Mouse (Mus musculus) embryonic facial prominence, embryonic 14.5 days (tissue): ENCODE measurements around the gene Mertk. TPM values are rescaled to one million over a fixed set of nuclear protein-coding genes. Genes with fewer than 3 reads are reported as not detected.

Source experiments
- ATAC-seq: fragments of 200-750 bp; cut with Nextera tagmentation; 2 replicates; pipeline ENCODE4 v1.8.0; 2017; ENCODE audit warnings: low read depth, moderate number of reproducible peaks, moderate TSS enrichment
- DNase-seq: peaks from one replicate; pipeline ENCODE4 v3.0.0-alpha.2; 2015; ENCODE audit warnings: low spot score
- H3K27ac ChIP-seq: fragments of 300-500 bp; sonication (generic); replicated peaks from 2 replicates; pipeline ENCODE4 v1.5.1; 2014; ENCODE audit warnings: low read depth, mild to moderate bottlenecking, low read length, moderate library complexity
- H3K27me3 ChIP-seq: fragments of 300-500 bp; sonication (generic); replicated peaks from 2 replicates; pipeline ENCODE4 v1.6.1; 2014; ENCODE audit warnings: low read length; ENCODE audit not compliant: control insufficient read depth, insufficient read depth
- H3K36me3 ChIP-seq: fragments of 300-500 bp; sonication (generic); 2 replicates; pipeline ENCODE4 v1.6.1; 2014; ENCODE audit warnings: low read length, mixed read lengths; ENCODE audit not compliant: control insufficient read depth, insufficient read depth
- H3K4me1 ChIP-seq: fragments of 300-500 bp; sonication (generic); 2 replicates; pipeline ENCODE4 v1.6.1; 2014; ENCODE audit warnings: antibody characterized with exemption, low read length; ENCODE audit not compliant: control insufficient read depth, insufficient read depth
- H3K4me2 ChIP-seq: fragments of 300-500 bp; sonication (generic); 2 replicates; pipeline ENCODE4 v1.6.1; 2014; ENCODE audit warnings: low read depth, mild to moderate bottlenecking, low read length, moderate library complexity, mixed read lengths
- H3K4me3 ChIP-seq: fragments of 300-500 bp; sonication (generic); 2 replicates; pipeline ENCODE4 v1.5.1; 2014; ENCODE audit warnings: low read depth, mild to moderate bottlenecking, low read length
- H3K9ac ChIP-seq: fragments of 300-500 bp; sonication (generic); 2 replicates; pipeline ENCODE4 v1.6.1; 2014; ENCODE audit warnings: low read depth, mild to moderate bottlenecking, low read length, moderate library complexity, mixed read lengths
- H3K9me3 ChIP-seq: fragments of 300-500 bp; sonication (generic); 2 replicates; pipeline ENCODE4 v1.6.1; 2016; ENCODE audit warnings: low read length; ENCODE audit not compliant: control insufficient read depth
- WGBS: fragments of 180-500 bp; shearing (Covaris S2); extraction: QIAGEN DNeasy Blood & Tissue Kit; methylation state at CpG from one replicate; pipeline ENCODE4 v1.1.7; 2014; 5-methylcytosine and 5-hydroxymethylcytosine counted together
- polyA plus RNA-seq: library from polyadenylated mRNA; unstranded; fragments of >200 nt; fragmentation: Nextera tagmentation; extraction: Ambion mirVana; gene quantifications from 2 replicates; pipeline ENCODE4 v1.2.1, GENCODE M21; 2014

Mertk gene
- polyA plus RNA-seq, 1 experiment from 2014 or later, result 9.6 TPM

DNA sequence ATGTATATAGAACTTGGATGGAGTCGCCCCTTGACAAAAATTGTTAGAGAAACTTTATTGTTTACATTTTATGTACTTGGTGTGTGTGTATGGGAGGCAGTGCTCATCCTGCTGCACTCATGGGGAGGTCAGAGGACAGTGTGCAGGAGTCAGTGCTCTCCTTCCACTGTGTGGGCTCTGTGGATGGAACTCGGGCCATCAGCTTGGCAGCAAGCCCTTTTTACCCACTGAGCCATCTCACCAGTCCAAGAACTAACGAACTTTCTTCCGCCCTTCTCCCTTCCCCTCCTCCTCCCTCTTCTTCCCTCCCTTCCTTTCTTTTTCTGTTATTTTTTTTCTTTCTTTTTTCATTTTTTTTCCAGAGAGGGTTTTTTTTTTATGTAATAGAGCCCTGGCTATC, 29.3 kb downstream of the Mertk start:
- no peak overlapping the region for H3K27ac ChIP-seq
- H3K36me3 ChIP-seq, result peaks cover 21% of the 10 kb centered on the region; the same call in 1 of the 2 replicates
- no peaks in the 10 kb centered on the region for H3K9me3 ChIP-seq
- 76% methylated on average over 4 of the region's 4 CpGs for WGBS
- no peak for ATAC-seq
- H3K9ac ChIP-seq, result no peak overlapping the region
- H3K4me3 ChIP-seq, result no peak overlapping the region
- DNase-seq, result no peak
- H3K4me1 ChIP-seq, result no peaks in the 10 kb centered on the region
- H3K4me2 ChIP-seq, result no peak overlapping the region
- H3K27me3 ChIP-seq, result no peaks in the 10 kb centered on the region

DNA sequence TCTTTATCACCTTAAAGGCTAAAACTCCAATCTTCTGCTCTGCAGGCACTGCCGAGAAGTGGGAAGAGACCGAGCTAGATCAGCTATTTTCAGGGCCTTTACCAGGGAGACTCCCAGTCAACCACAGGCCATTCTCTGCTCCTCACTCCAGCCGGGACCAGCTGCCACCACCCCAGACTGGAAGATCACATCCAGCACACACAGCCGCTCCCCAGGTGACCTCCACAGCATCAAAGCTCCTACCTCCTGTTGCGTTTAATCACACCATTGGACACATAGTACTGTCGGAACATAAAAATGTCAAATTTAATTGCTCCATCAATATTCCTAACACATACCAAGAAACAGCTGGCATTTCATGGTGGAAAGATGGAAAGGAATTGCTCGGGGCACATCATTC, 30.4 kb downstream of the Mertk start:
- Histone ChIP-seq H3K36me3 (peaks cover 21% of the 10 kb centered on the region; the same call in 1 of the 2 replicates), H3K4me3 (no peak overlapping the region), H3K27ac (no peak overlapping the region), H3K4me2 (no peak overlapping the region), H3K27me3 (no peaks in the 10 kb centered on the region), H3K9ac (no peak overlapping the region), H3K4me1 (no peaks in the 10 kb centered on the region), H3K9me3 (no peaks in the 10 kb centered on the region)
- ATAC-seq, result no peak
- WGBS, result 71% methylated on average over 7 of the region's 7 CpGs
- DNase-seq, result no peak

DNA sequence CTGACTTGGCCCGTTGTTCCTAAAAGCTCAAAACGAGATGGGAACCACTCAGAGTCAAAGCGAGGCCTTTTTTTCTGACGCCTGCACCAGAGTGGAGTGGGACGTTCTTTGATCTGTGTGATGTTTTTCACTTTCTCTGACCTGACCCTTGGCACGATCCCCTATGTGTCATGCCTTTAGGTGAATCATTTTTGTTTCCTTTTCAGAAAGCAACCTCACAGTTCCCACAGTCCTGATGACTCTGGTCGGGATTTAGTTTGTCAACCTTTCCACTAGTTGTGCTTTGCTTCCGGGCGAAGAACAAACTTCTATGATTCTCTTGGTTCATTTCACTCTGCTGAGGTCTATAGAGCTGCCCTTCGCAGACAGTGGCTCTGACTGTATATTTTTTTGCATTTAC, 32.8 kb downstream of the Mertk start:
- 71% methylated on average over 10 of the region's 10 CpGs for WGBS
- H3K36me3 ChIP-seq, result peaks cover 21% of the 10 kb centered on the region; the same call in 1 of the 2 replicates
- no peak overlapping the region for H3K4me2 ChIP-seq
- H3K4me1 ChIP-seq, result peaks cover 13% of the 10 kb centered on the region
- no peaks in the 10 kb centered on the region for H3K27me3 ChIP-seq
- no peak for DNase-seq
- H3K27ac ChIP-seq, result no peak overlapping the region
- H3K9me3 ChIP-seq, result no peaks in the 10 kb centered on the region
- H3K4me3 ChIP-seq, result no peak overlapping the region
- ATAC-seq, result no peak
- H3K9ac ChIP-seq, result no peak overlapping the region

DNA sequence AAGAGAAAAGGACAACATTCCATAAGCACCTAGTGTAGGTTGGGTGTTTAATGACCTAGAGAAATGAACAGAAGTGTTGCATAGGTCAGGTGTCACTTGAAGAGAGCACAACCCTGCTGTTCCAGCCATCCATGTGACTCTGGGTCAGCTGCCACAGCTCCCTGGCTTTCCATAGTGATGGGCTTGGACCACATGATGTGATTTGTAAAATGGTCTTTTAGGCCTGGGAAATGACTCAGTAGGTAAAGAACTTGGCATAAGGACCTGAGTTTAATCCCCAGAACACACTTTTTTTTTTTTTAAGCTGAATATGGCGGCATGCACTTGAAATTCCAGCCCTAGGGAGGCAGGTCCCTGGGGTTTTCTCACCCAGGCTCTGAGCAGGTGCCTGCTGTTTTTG, 33.2 kb downstream of the Mertk start:
- ATAC-seq (no peak), DNase-seq (no peak)
- no peak overlapping the region for H3K4me2 ChIP-seq
- WGBS, result 75% methylated on average over 1 of the region's 1 CpGs
- no peak overlapping the region for H3K4me3 ChIP-seq
- H3K36me3 ChIP-seq, result peaks cover 21% of the 10 kb centered on the region; the same call in 1 of the 2 replicates
- H3K27ac ChIP-seq, result no peak overlapping the region
- no peaks in the 10 kb centered on the region for H3K27me3 ChIP-seq
- H3K9ac ChIP-seq, result no peak overlapping the region
- H3K4me1 ChIP-seq, result peaks cover 13% of the 10 kb centered on the region
- H3K9me3 ChIP-seq, result no peaks in the 10 kb centered on the region

DNA sequence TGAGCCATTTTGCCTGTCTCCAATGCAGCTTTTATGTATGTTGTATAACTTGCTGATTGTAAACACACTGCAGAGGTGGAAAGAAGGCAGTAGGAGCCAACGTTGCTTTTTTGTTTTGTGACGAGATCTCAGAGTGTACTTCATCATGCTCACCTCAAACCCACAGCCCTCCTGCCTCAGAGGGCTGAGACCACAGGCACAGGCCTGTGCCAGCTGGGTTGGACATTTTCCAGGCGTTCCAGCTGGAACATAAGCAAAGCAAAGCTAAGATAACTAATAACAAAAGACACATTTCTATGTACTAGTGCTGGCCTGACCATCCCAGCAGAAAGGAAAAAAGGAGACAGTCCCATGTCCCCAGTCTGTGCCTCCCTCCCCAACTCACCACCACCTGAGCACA, 36.3 kb downstream of the Mertk start:
- no peak overlapping the region for H3K4me3 ChIP-seq
- peaks cover 29% of the 10 kb centered on the region for H3K36me3 ChIP-seq
- DNase-seq (peak; percentile 49), ATAC-seq (no peak)
- 44% methylated on average over 3 of the region's 3 CpGs for WGBS
- H3K27me3 ChIP-seq, result no peaks in the 10 kb centered on the region
- H3K4me1 ChIP-seq, result peaks cover 16% of the 10 kb centered on the region
- no peak overlapping the region for H3K4me2 ChIP-seq
- no peak overlapping the region; the same call in 1 of the 2 replicates for H3K27ac ChIP-seq
- no peak overlapping the region for H3K9ac ChIP-seq
- no peaks in the 10 kb centered on the region for H3K9me3 ChIP-seq

DNA sequence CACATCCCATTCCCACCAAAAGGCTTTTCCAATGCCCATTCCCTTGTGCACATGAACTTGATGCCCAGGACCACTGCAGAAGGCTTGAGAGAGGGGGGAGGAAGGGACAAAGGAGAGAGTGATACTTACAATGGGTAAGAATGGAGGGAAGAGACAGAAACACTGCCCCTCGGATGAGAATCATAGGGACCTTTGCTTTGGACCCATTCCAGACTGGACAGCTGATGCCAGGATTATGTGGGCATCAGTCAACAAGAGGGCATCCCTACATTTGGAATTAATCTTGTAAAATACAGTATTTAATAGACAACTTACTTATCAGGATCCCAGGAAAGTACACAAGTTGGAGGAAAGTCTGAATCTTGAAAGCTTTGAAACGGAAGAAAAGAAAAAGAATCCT, 38.3 kb downstream of the Mertk start:
- no peak overlapping the region for H3K4me3 ChIP-seq
- H3K9me3 ChIP-seq, result no peaks in the 10 kb centered on the region
- no peak overlapping the region for H3K4me2 ChIP-seq
- H3K36me3 ChIP-seq, result peaks cover 17% of the 10 kb centered on the region; the same call in 1 of the 2 replicates
- H3K4me1 ChIP-seq, result peaks cover 16% of the 10 kb centered on the region
- 82% methylated on average over 2 of the region's 2 CpGs for WGBS
- DNase-seq, result no peak
- ATAC-seq, result no peak
- H3K27ac ChIP-seq, result no peak overlapping the region
- no peaks in the 10 kb centered on the region for H3K27me3 ChIP-seq
- no peak overlapping the region for H3K9ac ChIP-seq

DNA sequence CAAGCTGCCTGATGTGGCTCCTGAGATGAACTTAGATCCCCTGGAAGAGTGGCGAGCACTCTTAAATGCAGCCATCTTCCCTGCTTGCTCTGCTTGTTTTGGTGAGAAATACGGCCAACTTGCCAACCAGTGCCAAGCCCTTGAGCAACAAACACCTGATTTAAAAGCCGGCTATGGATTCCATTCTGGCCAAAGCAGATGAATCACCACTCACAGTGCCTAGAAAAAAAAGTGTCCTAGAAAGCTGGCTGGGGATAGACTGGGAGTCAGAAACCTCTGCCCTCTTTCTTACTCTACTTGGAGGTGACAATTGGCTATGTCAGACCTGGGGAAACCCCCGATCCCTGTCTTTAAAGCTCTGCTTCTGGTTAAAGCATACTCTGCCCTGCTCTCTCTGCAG, 39.0 kb downstream of the Mertk start:
- H3K4me1 ChIP-seq, result peaks cover 16% of the 10 kb centered on the region
- no peak overlapping the region for H3K9ac ChIP-seq
- H3K9me3 ChIP-seq, result no peaks in the 10 kb centered on the region
- no peak for DNase-seq
- WGBS, result 84% methylated on average over 4 of the region's 4 CpGs
- peaks cover 17% of the 10 kb centered on the region; the same call in 1 of the 2 replicates for H3K36me3 ChIP-seq
- no peaks in the 10 kb centered on the region for H3K27me3 ChIP-seq
- H3K4me2 ChIP-seq, result no peak overlapping the region
- ATAC-seq, result no peak
- no peak overlapping the region for H3K27ac ChIP-seq
- no peak overlapping the region for H3K4me3 ChIP-seq

DNA sequence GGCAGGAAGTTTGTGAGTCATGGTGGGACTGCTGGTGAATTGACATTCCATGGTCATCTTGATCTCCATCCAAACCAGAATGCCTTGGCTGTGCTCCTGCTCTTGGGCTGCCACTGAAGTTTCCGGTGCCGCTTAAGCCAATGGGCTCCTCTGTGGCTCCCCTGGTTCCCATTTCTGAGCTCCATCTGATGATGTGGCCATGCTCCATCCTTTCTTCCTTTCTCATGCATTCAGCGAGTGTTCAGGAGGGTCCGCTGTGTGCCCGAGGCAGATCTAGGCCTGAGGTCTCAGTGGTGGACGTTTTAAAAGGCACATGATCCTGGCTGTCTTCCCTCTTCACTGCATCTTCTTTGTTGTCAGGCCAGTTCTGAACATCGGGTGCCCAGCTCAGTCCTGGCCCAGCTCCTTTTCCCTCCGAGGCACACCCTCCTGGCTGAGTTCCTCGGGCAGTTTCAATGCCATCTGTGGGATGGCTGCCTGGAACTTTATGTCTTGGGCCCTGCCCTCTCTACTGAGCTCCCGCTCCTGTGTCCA, 40.0 kb downstream of the Mertk start:
- Histone ChIP-seq H3K4me2 (no peak overlapping the region), H3K36me3 (peaks cover 27% of the 10 kb centered on the region; the same call in 1 of the 2 replicates), H3K4me1 (peaks cover 16% of the 10 kb centered on the region), H3K4me3 (no peak overlapping the region), H3K9ac (no peak overlapping the region), H3K27me3 (no peaks in the 10 kb centered on the region), H3K9me3 (no peaks in the 10 kb centered on the region), H3K27ac (peak overlapping the region; percentile 35)
- 70% methylated on average over 10 of the region's 10 CpGs for WGBS
- DNase-seq (peak; percentile 62), ATAC-seq (0 out of 2 replicates have a peak, but pooled peaks have one; percentile 44)
